In the genomic region with DNA sequence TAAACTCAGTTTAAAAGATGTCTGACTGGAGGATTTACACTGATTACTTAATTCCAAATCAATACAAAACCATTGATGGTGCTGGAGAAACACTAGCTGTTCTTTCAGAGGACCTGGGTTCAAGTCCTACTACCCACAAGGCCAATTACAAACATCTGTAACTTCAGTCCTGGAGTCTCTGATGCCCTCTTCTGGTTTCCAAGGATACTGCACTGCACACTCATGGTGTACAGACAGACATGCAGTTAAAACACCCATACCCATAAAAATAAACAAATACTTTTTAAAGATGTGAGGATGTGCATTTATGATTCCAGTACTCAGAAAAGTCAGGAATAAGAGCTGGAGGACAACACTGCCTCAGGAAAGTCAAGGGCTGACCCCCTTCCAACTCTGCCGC, we compare ENCODE assay signal across 13 mouse cellular contexts. TPM values are rescaled to one million over a fixed set of nuclear protein-coding genes. Genes with fewer than 3 reads are reported as not detected.
DNase-seq lines count a peak whose midpoint lies in the region; ATAC-seq and TF ChIP-seq lines count a peak whose summit lies in the region.
"Had no signal": no experiment of that assay in that cellular context is flagged by ENCODE, and none has a peak within 500 bp of the region (broad histone marks: within the 10 kb centered on the region; RNA-seq: fewer than 3 reads in every experiment).

No protein-coding gene starts in this region.

- WGBS in kidney, postnatal 0 days = 96% methylated on average over 1 of the region's 1 CpGs

- H3K4me3 ChIP-seq in kidney, postnatal 0 days (replicated peaks; ENCODE audit: low read depth, low read length) = no peak overlapping the region
- no peak overlapping the region for H3K4me3 ChIP-seq in cortical plate, adult 2 months (ENCODE audit: insufficient read depth, low read length)
- H3K4me3 ChIP-seq: embryonic facial prominence, embryonic 10.5 days; forebrain, embryonic 12.5 days had no signal

- no peaks in the 10 kb centered on the region for H3K9me3 ChIP-seq in kidney, postnatal 0 days (replicated peaks; ENCODE audit: low read length)
- H3K9me3 ChIP-seq: embryonic facial prominence, embryonic 10.5 days; forebrain, embryonic 12.5 days had no signal

- no peak overlapping the region for H3K9ac ChIP-seq in kidney, postnatal 0 days (ENCODE audit: low read depth, low read length)
- H3K9ac ChIP-seq: forebrain, embryonic 12.5 days had no signal

- H3K27me3 ChIP-seq in kidney, postnatal 0 days (ENCODE audit: insufficient read depth, low read length) = no peaks in the 10 kb centered on the region
- H3K27me3 ChIP-seq: forebrain, embryonic 12.5 days had no signal

- ATAC-seq in kidney, postnatal 0 days (replicated peaks; ENCODE audit: low FRiP score, low read depth) = no peak

- no peaks in the 10 kb centered on the region for H3K36me3 ChIP-seq in kidney, postnatal 0 days (ENCODE audit: insufficient read depth, low read length)
- H3K36me3 ChIP-seq: embryonic facial prominence, embryonic 10.5 days; forebrain, embryonic 12.5 days had no signal

- H3K4me2 ChIP-seq in kidney, postnatal 0 days (ENCODE audit: low read length) = no peak overlapping the region
- H3K4me2 ChIP-seq: forebrain, embryonic 12.5 days had no signal

- DNase-seq in kidney, postnatal 0 days (ENCODE audit: low spot score) = no peak
- DNase-seq in kidney, adult 11 months = no peak
- DNase-seq in thymus, postnatal 25 days = peak; percentile 18
- no peak for DNase-seq in thymus, postnatal 36 days
- no peak for DNase-seq in frontal cortex, postnatal 10 days (ENCODE audit: low spot score in 2 of 2)
- no peak for DNase-seq in kidney, postnatal 14 days
- DNase-seq: cerebellum, adult 8-10 months; gastrocnemius, postnatal 36 days; lung, adult 2 months; midbrain, embryonic 14.5 days had no signal

- H3K4me1 ChIP-seq in kidney, postnatal 0 days (replicated peaks; ENCODE audit: insufficient read depth, low read length) = no peaks in the 10 kb centered on the region
- H3K4me1 ChIP-seq in cortical plate, adult 2 months (ENCODE audit: control insufficient read depth, insufficient read depth, low read length) = no peaks in the 10 kb centered on the region
- H3K4me1 ChIP-seq: embryonic facial prominence, embryonic 10.5 days; forebrain, embryonic 12.5 days had no signal

- TF ChIP-seq CTCF in kidney, postnatal 0 days (IDR thresholded peaks at IDR 0.05; ENCODE audit: low read depth) = peak; percentile 48
- no peak for TF ChIP-seq CTCF in cortical plate, adult 2 months (IDR thresholded peaks at IDR 0.05; ENCODE audit: extremely low read depth, insufficient read depth, low read length)

- no peak overlapping the region for H3K27ac ChIP-seq in kidney, postnatal 0 days
- peak overlapping the region; percentile 72 for H3K27ac ChIP-seq in cortical plate, adult 2 months (ENCODE audit: insufficient read depth, low read length)
- H3K27ac ChIP-seq: embryonic facial prominence, embryonic 10.5 days; forebrain, embryonic 12.5 days had no signal

- no peak for TF ChIP-seq POLR2A in cortical plate, adult 2 months (IDR thresholded peaks at IDR 0.05; ENCODE audit: extremely low read depth, insufficient read depth, low read length)

RNA-seq across cellular contexts. Expression of gene Endod1, which starts 6.7 kb away (rescaled TPM):
- polyA plus RNA-seq in kidney, postnatal 0 days (2015; fragmentation: Nextera tagmentation; extraction: Ambion mirVana) = 18.3 and 19.3 TPM in 2 replicates
- polyA plus RNA-seq in cortical plate, adult 2 months (2012; rRNA removed) = 50.8 and 55.4 TPM in 2 replicates
